Mouse (Mus musculus) liver, postnatal 0 days (tissue): ENCODE results near the gene Stn1. TPM values are rescaled to one million over a fixed set of nuclear protein-coding genes. Genes with fewer than 3 reads are reported as not detected.

Source experiments
- ATAC-seq: fragments of 200-750 bp; cut with Nextera tagmentation; 2 replicates; pipeline ENCODE4 v1.8.0; 2017; ENCODE audit warnings: mild to moderate bottlenecking, moderate library complexity
- DNase-seq: peaks from one replicate; pipeline ENCODE4 v3.0.0-alpha.2; 2016
- H3K27ac ChIP-seq: fragments of 300-500 bp; sonication (generic); 2 replicates; pipeline ENCODE4 v1.5.1; 2014; ENCODE audit warnings: antibody characterized with exemption, moderate library complexity, mild to moderate bottlenecking, low read depth
- H3K27me3 ChIP-seq: fragments of 300-500 bp; sonication (generic); 2 replicates; pipeline ENCODE4 v1.6.1; 2014; ENCODE audit warnings: low read length, control low read depth, mixed read lengths; ENCODE audit not compliant: insufficient read depth
- H3K36me3 ChIP-seq: fragments of 300-500 bp; sonication (generic); replicated peaks from 2 replicates; pipeline ENCODE4 v1.6.1; 2014; ENCODE audit warnings: mild to moderate bottlenecking, control low read depth, low read length, moderate library complexity, mixed read lengths; ENCODE audit not compliant: insufficient read depth
- H3K4me1 ChIP-seq: fragments of 300-500 bp; sonication (generic); 2 replicates; pipeline ENCODE4 v1.6.1; 2014; ENCODE audit warnings: antibody characterized with exemption, mild to moderate bottlenecking, control low read depth; ENCODE audit not compliant: insufficient read depth
- H3K4me2 ChIP-seq: fragments of 300-500 bp; sonication (generic); 2 replicates; pipeline ENCODE4 v1.6.1; 2014; ENCODE audit warnings: low read depth, mild to moderate bottlenecking, low read length, moderate library complexity, mixed read lengths
- H3K4me3 ChIP-seq: fragments of 300-500 bp; sonication (generic); 2 replicates; pipeline ENCODE4 v1.5.1; 2014; ENCODE audit warnings: low read depth, low read length
- H3K9ac ChIP-seq: fragments of 300-500 bp; sonication (generic); replicated peaks from 2 replicates; pipeline ENCODE4 v1.6.1; 2014; ENCODE audit warnings: mild to moderate bottlenecking, moderate library complexity
- H3K9me3 ChIP-seq: fragments of 300-500 bp; sonication (generic); 2 replicates; pipeline ENCODE4 v1.6.1; 2016; ENCODE audit warnings: mild to moderate bottlenecking, control low read depth, low read length, mixed read lengths
- CTCF ChIP-seq: sonication (generic); IDR thresholded peaks from 2 replicates; pipeline ENCODE4 v1.5.1; 2016; ENCODE audit warnings: antibody characterized with exemption, low read depth
- EP300 ChIP-seq: IDR thresholded peaks from 2 replicates; pipeline ENCODE4 v1.6.1; 2016; ENCODE audit warnings: antibody characterized with exemption, low read depth, mild to moderate bottlenecking
- WGBS: fragments of 180-500 bp; shearing (Covaris S2); extraction: QIAGEN DNeasy Blood & Tissue Kit; methylation state at CpG from one replicate; pipeline ENCODE4 v1.1.7; 2014; ENCODE audit not compliant: insufficient replicate concordance; 5-methylcytosine and 5-hydroxymethylcytosine counted together
- polyA plus RNA-seq: library from polyadenylated mRNA; unstranded; fragments of >200 nt; fragmentation: Nextera tagmentation; extraction: Ambion mirVana; gene quantifications from 2 replicates; pipeline ENCODE4 v1.2.1, GENCODE M21; 2015

The Stn1 gene
- polyA plus RNA-seq, 1 experiment from 2014 or later = 5.4 TPM

- peaks cover 3% of the 10 kb centered on the region for H3K9me3 ChIP-seq
- H3K27ac ChIP-seq = no peak overlapping the region
- ATAC-seq (no peak), DNase-seq (no peak)
- H3K4me1 ChIP-seq = no peaks in the 10 kb centered on the region
- no peak overlapping the region for H3K4me2 ChIP-seq
- no peaks in the 10 kb centered on the region for H3K27me3 ChIP-seq
- WGBS = 71% methylated on average over 3 of the region's 3 CpGs
- TF ChIP-seq CTCF (peak; percentile 36; the same call in 1 of the 2 replicates), EP300 (no peak)
- H3K36me3 ChIP-seq = no peaks in the 10 kb centered on the region
- no peak overlapping the region for H3K9ac ChIP-seq
- no peak overlapping the region for H3K4me3 ChIP-seq
Measured at GRCm38 (mm10) chr19:47489233-47489632, 48.1 kb downstream of the Stn1 start.

GRCm38 (mm10) chr19:47488250-47488649 is 49.1 kb downstream of the Stn1 start:
- H3K4me1 ChIP-seq = no peaks in the 10 kb centered on the region
- ATAC-seq = no peak
- 43% methylated on average over 4 of the region's 4 CpGs for WGBS

GRCm38 (mm10) chr19:47487572-47487971 is 49.7 kb downstream of the Stn1 start:
- 87% methylated on average over 9 of the region's 9 CpGs for WGBS
- Histone ChIP-seq H3K27me3 (no peaks in the 10 kb centered on the region), H3K4me3 (no peak overlapping the region), H3K4me2 (no peak overlapping the region), H3K27ac (no peak overlapping the region), H3K9me3 (peaks cover 3% of the 10 kb centered on the region), H3K4me1 (no peaks in the 10 kb centered on the region), H3K36me3 (no peaks in the 10 kb centered on the region), H3K9ac (no peak overlapping the region)
- no peak for DNase-seq
- TF ChIP-seq CTCF = no peak
- no peak for TF ChIP-seq EP300
- ATAC-seq = no peak

More at GRCm38 (mm10) chr19:47488250-47488649, 49.1 kb downstream of the Stn1 start:
- H3K4me2 ChIP-seq = no peak overlapping the region
- peaks cover 3% of the 10 kb centered on the region for H3K9me3 ChIP-seq
- H3K36me3 ChIP-seq = no peaks in the 10 kb centered on the region
- no peak overlapping the region for H3K4me3 ChIP-seq
- H3K9ac ChIP-seq = no peak overlapping the region
- peak; percentile 62 for DNase-seq
- no peak overlapping the region for H3K27ac ChIP-seq
- TF ChIP-seq EP300 (no peak), CTCF (peak; percentile 63)
- no peaks in the 10 kb centered on the region for H3K27me3 ChIP-seq

GRCm38 (mm10) chr19:47485997-47486566 is 51.2 kb downstream of the Stn1 start:
- DNase-seq = no peak
- Histone ChIP-seq H3K9ac (no peak overlapping the region), H3K27ac (no peak overlapping the region), H3K9me3 (peaks cover 11% of the 10 kb centered on the region), H3K36me3 (no peaks in the 10 kb centered on the region), H3K4me1 (no peaks in the 10 kb centered on the region), H3K4me2 (no peak overlapping the region), H3K27me3 (no peaks in the 10 kb centered on the region), H3K4me3 (no peak overlapping the region)
- no peak for ATAC-seq
- TF ChIP-seq CTCF (no peak), EP300 (no peak)
- 27% methylated on average over 9 of the region's 9 CpGs for WGBS

GRCm38 (mm10) chr19:47484110-47484509 is 53.2 kb downstream of the Stn1 start:
- TF ChIP-seq EP300 (no peak), CTCF (no peak)
- WGBS = 71% methylated on average over 3 of the region's 3 CpGs
- ATAC-seq = no peak

GRCm38 (mm10) chr19:47483346-47483745 is 54.0 kb downstream of the Stn1 start:
- ATAC-seq (no peak), DNase-seq (no peak)
- no peak overlapping the region for H3K4me2 ChIP-seq
- H3K4me3 ChIP-seq = no peak overlapping the region
- H3K4me1 ChIP-seq = no peaks in the 10 kb centered on the region
- no peaks in the 10 kb centered on the region for H3K36me3 ChIP-seq
- no peak overlapping the region for H3K27ac ChIP-seq
- peaks cover 8% of the 10 kb centered on the region for H3K9me3 ChIP-seq
- TF ChIP-seq CTCF = no peak
- 56% methylated on average over 3 of the region's 3 CpGs for WGBS
- H3K27me3 ChIP-seq = no peaks in the 10 kb centered on the region
- H3K9ac ChIP-seq = no peak overlapping the region

More at GRCm38 (mm10) chr19:47484110-47484509, 53.2 kb downstream of the Stn1 start:
- H3K27me3 ChIP-seq = no peaks in the 10 kb centered on the region
- H3K9me3 ChIP-seq = peaks cover 9% of the 10 kb centered on the region
- no peak for DNase-seq
- no peaks in the 10 kb centered on the region for H3K4me1 ChIP-seq
- H3K9ac ChIP-seq = no peak overlapping the region
- no peak overlapping the region for H3K4me2 ChIP-seq
- H3K36me3 ChIP-seq = no peaks in the 10 kb centered on the region
- no peak overlapping the region for H3K4me3 ChIP-seq
- H3K27ac ChIP-seq = no peak overlapping the region
